Mouse (Mus musculus) MEL (cell line): ENCODE data around the gene Aplp2. TPM values are rescaled to one million over a fixed set of nuclear protein-coding genes. Genes with fewer than 3 reads are reported as not detected.

Experiments used
- DNase-seq: peaks from one replicate; pipeline ENCODE4 v3.0.0; 2011; ENCODE audit warnings: low read depth, low spot score
- H3K27ac ChIP-seq: 2 replicates; pipeline ENCODE4 v1.5.1; 2012; ENCODE audit warnings: low read depth, mild to moderate bottlenecking, control low read depth, low read length, moderate library complexity; ENCODE audit not compliant: control insufficient read depth
- H3K27me3 ChIP-seq, 2 experiments: fragments of 150-350 bp in 1 of 2; sonication (generic) in 1 of 2; 2 replicates each; pipeline ENCODE4 v1.6.1; 2012; ENCODE audit warnings: low read length in 2 of 2, mild to moderate bottlenecking in 2 of 2, improper control_type of control experiment in 1 of 2, moderate library complexity in 1 of 2; ENCODE audit not compliant: insufficient read depth in 2 of 2, control insufficient read depth in 1 of 2
- H3K36me3 ChIP-seq, 2 experiments: 2 replicates each; pipeline ENCODE4 v1.6.1; 2012 to 2014; ENCODE audit warnings: low read length in 2 of 2, improper control_type of control experiment in 1 of 2, inconsistent platforms in 1 of 2, mild to moderate bottlenecking in 1 of 2; ENCODE audit not compliant: insufficient read depth in 2 of 2, control insufficient read depth in 1 of 2
- H3K4me1 ChIP-seq, 2 experiments: fragments of 150-350 bp in 1 of 2; sonication (generic) in 1 of 2; 2 replicates each; pipeline ENCODE4 v1.6.1; 2012; ENCODE audit warnings: low read length in 2 of 2, improper control_type of control experiment in 1 of 2, mild to moderate bottlenecking in 1 of 2; ENCODE audit not compliant: insufficient read depth in 2 of 2, control insufficient read depth in 1 of 2
- H3K4me3 ChIP-seq, 2 experiments: fragments of 150-350 bp in 1 of 2; sonication (generic) in 1 of 2; 2 replicates each; pipeline ENCODE4 v1.5.1; 2012; ENCODE audit warnings: low read depth in 2 of 2, low read length in 2 of 2, mild to moderate bottlenecking in 2 of 2, moderate library complexity in 2 of 2, control low read depth in 1 of 2, improper control_type of control experiment in 1 of 2; ENCODE audit not compliant: control insufficient read depth in 1 of 2, insufficient read depth in 1 of 2
- H3K79me2 ChIP-seq: 2 replicates; pipeline ENCODE4 v1.6.1; 2012; ENCODE audit warnings: mild to moderate bottlenecking, low read length, moderate library complexity; ENCODE audit not compliant: control insufficient read depth, poor library complexity, insufficient read depth
- H3K9ac ChIP-seq: 2 replicates; pipeline ENCODE4 v1.6.1; 2012; ENCODE audit warnings: low read depth, mild to moderate bottlenecking, control low read depth, low read length, moderate library complexity; ENCODE audit not compliant: control insufficient read depth, poor library complexity, severe bottlenecking
- H3K9me3 ChIP-seq: fragments of 150-350 bp; sonication (generic); replicated peaks from 2 replicates; pipeline ENCODE4 v1.6.1; 2012; ENCODE audit warnings: mild to moderate bottlenecking, low read length, improper control_type of control experiment, moderate library complexity; ENCODE audit not compliant: insufficient read depth
- BHLHE40 ChIP-seq: IDR thresholded peaks from 2 replicates; pipeline ENCODE4 v1.6.1; 2012; ENCODE audit warnings: low read depth, mild to moderate bottlenecking, inconsistent platforms, low read length, improper control_type of control experiment, borderline replicate concordance
- CTCF ChIP-seq, 3 experiments: IDR thresholded peaks in 2 of 3; conservative IDR thresholded peaks in 1 of 3; 2 replicates each; pipeline ENCODE4 v1.5.1; 2011 to 2012; ENCODE audit warnings: low read length in 3 of 3, low read depth in 2 of 3, mild to moderate bottlenecking in 2 of 3, improper control_type of control experiment in 1 of 3, inconsistent platforms in 1 of 3, mixed read lengths in 1 of 3, moderate library complexity in 1 of 3; ENCODE audit not compliant: control insufficient read depth in 1 of 3, insufficient read depth in 1 of 3, poor library complexity in 1 of 3, severe bottlenecking in 1 of 3
- EP300 ChIP-seq, 2 experiments: IDR thresholded peaks; 2 replicates each; pipeline ENCODE4 v1.6.1; 2011; ENCODE audit warnings: improper control_type of control experiment in 2 of 2, low read length in 2 of 2, low read depth in 1 of 2, mild to moderate bottlenecking in 1 of 2
- ETS1 ChIP-seq: IDR thresholded peaks from 2 replicates; pipeline ENCODE4 v1.6.1; 2012; ENCODE audit warnings: low read depth, mild to moderate bottlenecking, inconsistent platforms, low read length, improper control_type of control experiment, moderate library complexity
- GABPA ChIP-seq: IDR thresholded peaks from 2 replicates; pipeline ENCODE4 v1.6.1; 2012; ENCODE audit warnings: low read depth, mild to moderate bottlenecking, inconsistent platforms, low read length, improper control_type of control experiment, moderate library complexity
- GATA1 ChIP-seq: IDR thresholded peaks from 2 replicates; pipeline ENCODE4 v1.6.1; 2011; ENCODE audit warnings: low read depth, low read length, improper control_type of control experiment
- HCFC1 ChIP-seq: IDR thresholded peaks from 2 replicates; pipeline ENCODE4 v1.6.1; 2012; ENCODE audit warnings: low read depth, mild to moderate bottlenecking, inconsistent platforms, low read length, improper control_type of control experiment, moderate library complexity
- JUND ChIP-seq: IDR thresholded peaks from 2 replicates; pipeline ENCODE4 v1.6.1; 2011; ENCODE audit warnings: low read depth, mild to moderate bottlenecking, improper control_type of control experiment, low read length
- MAFK ChIP-seq: IDR thresholded peaks from 2 replicates; pipeline ENCODE4 v1.6.1; 2011; ENCODE audit warnings: low read depth, mild to moderate bottlenecking, low read length, improper control_type of control experiment, borderline replicate concordance
- MAZ ChIP-seq: IDR thresholded peaks from 2 replicates; pipeline ENCODE4 v1.6.1; 2012; ENCODE audit warnings: low read depth, mild to moderate bottlenecking, inconsistent platforms, low read length, improper control_type of control experiment
- MEF2A ChIP-seq: IDR thresholded peaks from 2 replicates; pipeline ENCODE4 v1.6.1; 2014; ENCODE audit warnings: low read depth, mild to moderate bottlenecking, inconsistent platforms, low read length, improper control_type of control experiment; ENCODE audit not compliant: poor library complexity, insufficient replicate concordance, severe bottlenecking; ENCODE audit errors: extremely low read depth
- MXI1 ChIP-seq: IDR thresholded peaks from 2 replicates; pipeline ENCODE4 v1.6.1; 2011; ENCODE audit warnings: mild to moderate bottlenecking, low read depth, low read length, improper control_type of control experiment
- MYB ChIP-seq: IDR thresholded peaks from 2 replicates; pipeline ENCODE4 v1.6.1; 2011; ENCODE audit warnings: mild to moderate bottlenecking, low read depth, low read length, improper control_type of control experiment
- MYC ChIP-seq: IDR thresholded peaks from 2 replicates; pipeline ENCODE4 v1.6.1; 2011; ENCODE audit warnings: low read depth, mild to moderate bottlenecking, low read length, improper control_type of control experiment, moderate library complexity
- NRF1 ChIP-seq: IDR thresholded peaks from 2 replicates; pipeline ENCODE4 v1.6.1; 2014; ENCODE audit warnings: low read depth, mild to moderate bottlenecking, inconsistent platforms, low read length, improper control_type of control experiment, moderate library complexity; ENCODE audit not compliant: poor library complexity, insufficient read depth, severe bottlenecking
- POLR2A ChIP-seq, 2 experiments: IDR thresholded peaks; 2 replicates each; pipeline ENCODE4 v1.6.1; 2011 to 2012; ENCODE audit warnings: low read length in 2 of 2, mild to moderate bottlenecking in 2 of 2, control low read depth in 1 of 2, improper control_type of control experiment in 1 of 2, low read depth in 1 of 2, moderate library complexity in 1 of 2; ENCODE audit not compliant: control insufficient read depth in 1 of 2, insufficient read depth in 1 of 2, poor library complexity in 1 of 2
- POLR2AphosphoS2 ChIP-seq: IDR thresholded peaks from 2 replicates; pipeline ENCODE4 v1.6.1; 2011; ENCODE audit warnings: low read length, improper control_type of control experiment
- RCOR1 ChIP-seq: IDR thresholded peaks from 2 replicates; pipeline ENCODE4 v1.6.1; 2012; ENCODE audit warnings: low read depth, mild to moderate bottlenecking, inconsistent platforms, low read length, improper control_type of control experiment
- SIN3A ChIP-seq: IDR thresholded peaks from 2 replicates; pipeline ENCODE4 v1.6.1; 2012; ENCODE audit warnings: low read length, improper control_type of control experiment, inconsistent platforms
- TAL1 ChIP-seq: IDR thresholded peaks from 2 replicates; pipeline ENCODE4 v1.6.1; 2012; ENCODE audit warnings: mild to moderate bottlenecking, inconsistent platforms, low read length, moderate library complexity, mixed read lengths
- TBP ChIP-seq: IDR thresholded peaks from 2 replicates; pipeline ENCODE4 v1.8.0; 2011; ENCODE audit warnings: low read depth, low read length, improper control_type of control experiment
- TCF12 ChIP-seq: IDR thresholded peaks from 2 replicates; pipeline ENCODE4 v1.6.1; 2014; ENCODE audit warnings: low read depth, mild to moderate bottlenecking, inconsistent platforms, low read length, improper control_type of control experiment, moderate library complexity
- UBTF ChIP-seq: IDR thresholded peaks from 2 replicates; pipeline ENCODE4 v1.6.1; 2012; ENCODE audit warnings: low read depth, mild to moderate bottlenecking, inconsistent platforms, low read length, improper control_type of control experiment, moderate library complexity, borderline replicate concordance; ENCODE audit not compliant: insufficient read depth
- USF1 ChIP-seq: IDR thresholded peaks from 2 replicates; pipeline ENCODE4 v1.6.1; 2014; ENCODE audit warnings: low read depth, mild to moderate bottlenecking, inconsistent platforms, low read length, improper control_type of control experiment, moderate library complexity
- USF2 ChIP-seq, 2 experiments: IDR thresholded peaks; 2 replicates each; pipeline ENCODE4 v1.6.1; 2011 to 2012; ENCODE audit warnings: improper control_type of control experiment in 2 of 2, low read length in 2 of 2, borderline replicate concordance in 1 of 2, inconsistent platforms in 1 of 2, low read depth in 1 of 2, mild to moderate bottlenecking in 1 of 2; ENCODE audit not compliant: insufficient read depth in 1 of 2
- ZC3H11A ChIP-seq: IDR thresholded peaks from 2 replicates; pipeline ENCODE4 v1.6.1; 2012; ENCODE audit warnings: low read depth, mild to moderate bottlenecking, inconsistent platforms, low read length, improper control_type of control experiment
- ZKSCAN1 ChIP-seq: IDR thresholded peaks from 2 replicates; pipeline ENCODE4 v1.6.1; 2012; ENCODE audit warnings: low read depth, mild to moderate bottlenecking, inconsistent platforms, low read length, improper control_type of control experiment, moderate library complexity
- ZMIZ1 ChIP-seq: IDR thresholded peaks from 2 replicates; pipeline ENCODE4 v1.6.1; 2012; ENCODE audit warnings: low read depth, mild to moderate bottlenecking, inconsistent platforms, low read length, improper control_type of control experiment, moderate library complexity
- polyA plus RNA-seq, 2 experiments: library from polyadenylated mRNA; stranded (reverse) in 1 of 2; unstranded in 1 of 2; fragments of >175 nt in 1 of 2; fragments of >200 nt in 1 of 2; gene quantifications; 2 replicates each; pipeline versions ENCODE4 v1.2.1 to v1.2.4; 2012; ENCODE audit warnings: low replicate concordance in 2 of 2, low read depth in 1 of 2; ENCODE audit not compliant: insufficient read length in 2 of 2, insufficient read depth in 1 of 2, missing spikeins in 1 of 2
- total RNA-seq: library from RNA; depleted of rRNA; stranded (reverse); fragments of 300-350 nt; gene quantifications from 2 replicates; pipeline ENCODE4 v1.2.3, GENCODE M21; 2012

The Aplp2 gene
- total and polyA plus RNA-seq, 3 experiments: 37.6 to 60.6 TPM; not detected in 1

- H3K4me3 ChIP-seq: peak overlapping the region; percentile 39 to 89
- peak overlapping the region; percentile 99 for H3K27ac ChIP-seq
- H3K36me3 ChIP-seq: peaks cover 0 to 25% of the 10 kb centered on the region in 2 experiments; a peak in 2 of 4 replicates
- H3K27me3 ChIP-seq: no peaks in the 10 kb centered on the region
- TF ChIP-seq ZMIZ1 (0 out of 2 replicates have a peak, but pooled peaks have one; percentile 14), ETS1 (peak; percentile 99), MAFK (peak; percentile 92), CTCF (IDR thresholded peaks at IDR 0.05 in 2 of 3, conservative IDR thresholded peaks at IDR 0.05 in 1 of 3; ENCODE audit: control insufficient read depth in 1 of 3, insufficient read depth in 1 of 3, low read depth in 2 of 3, low read length in 3 of 3, poor library complexity in 1 of 3, severe bottlenecking in 1 of 3) (no peak), MYB (peak; percentile 44; the same call in 1 of the 2 replicates), ZKSCAN1 (no peak), HCFC1 (peak; percentile 60; the same call in 1 of the 2 replicates), TBP (peak; percentile 87), BHLHE40 (peak; percentile 83), TAL1 (peak; percentile 91), EP300 (IDR thresholded peaks at IDR 0.05; ENCODE audit: low read depth in 1 of 2, low read length in 2 of 2) (peak; percentile 94 to 97), TCF12 (peak; percentile 94), MXI1 (peak; percentile 84), USF2 (IDR thresholded peaks at IDR 0.05; ENCODE audit: borderline replicate concordance in 1 of 2, insufficient read depth in 1 of 2, low read depth in 1 of 2, low read length in 2 of 2) (no peak), SIN3A (peak; percentile 94), GATA1 (peak; percentile 99), MYC (peak; percentile 85), USF1 (no peak), RCOR1 (peak; percentile 97)
- TF ChIP-seq, all 39 proteins: peak for 15
- peaks cover 15 to 25% of the 10 kb centered on the region in 2 experiments for H3K4me1 ChIP-seq
- H3K9me3 ChIP-seq: no peaks in the 10 kb centered on the region
- peaks cover 1% of the 10 kb centered on the region; the same call in 1 of the 2 replicates for H3K79me2 ChIP-seq
- H3K9ac ChIP-seq: peak overlapping the region; percentile 43; the same call in 1 of the 2 replicates
- peak; percentile 98 for DNase-seq
Observed at GRCm38 (mm10) chr9:31254697-31255004, 43.0 kb upstream of the Aplp2 start.

GRCm38 (mm10) chr9:31253866-31254696 lies 42.5 kb upstream of the Aplp2 start:
- Histone ChIP-seq H3K27ac (peak overlapping the region; percentile 99), H3K79me2 (peaks cover 1% of the 10 kb centered on the region; the same call in 1 of the 2 replicates), H3K4me1 (peaks cover 15 to 20% of the 10 kb centered on the region in 2 experiments), H3K9me3 (no peaks in the 10 kb centered on the region), H3K36me3 (peaks cover 0 to 25% of the 10 kb centered on the region in 2 experiments; a peak in 2 of 4 replicates), H3K27me3 (no peaks in the 10 kb centered on the region), H3K4me3 (peak overlapping the region; percentile 69 to 89), H3K9ac (peak overlapping the region; percentile 72)
- DNase-seq: peak; percentile 70
- TF ChIP-seq HCFC1: no peak
- 0 out of 2 replicates have a peak, but pooled peaks have one; percentile 10 for TF ChIP-seq TCF12
- no peak for TF ChIP-seq USF2 (IDR thresholded peaks at IDR 0.05; ENCODE audit: borderline replicate concordance in 1 of 2, insufficient read depth in 1 of 2, low read depth in 1 of 2, low read length in 2 of 2)
- TF ChIP-seq GABPA: peak; percentile 83; the same call in 1 of the 2 replicates
- no peak for TF ChIP-seq NRF1
- no peak; the same call in 1 of the 2 replicates for TF ChIP-seq MAZ
- TF ChIP-seq JUND: no peak
- peak; percentile 78 for TF ChIP-seq MXI1
- no peak for TF ChIP-seq MEF2A
- no peak for TF ChIP-seq USF1
- TF ChIP-seq ZC3H11A: no peak
- no peak for TF ChIP-seq TAL1
- peak in 1 of 2 experiments; percentile 65; a peak in 2 of 4 replicates for TF ChIP-seq POLR2A (IDR thresholded peaks at IDR 0.05; ENCODE audit: control insufficient read depth in 1 of 2, insufficient read depth in 1 of 2, low read depth in 1 of 2, low read length in 2 of 2, poor library complexity in 1 of 2)
- no peak; the same call in 1 of the 2 replicates for TF ChIP-seq POLR2AphosphoS2
- peak; percentile 55; the same call in 1 of the 2 replicates for TF ChIP-seq ETS1
- TF ChIP-seq UBTF: no peak
- TF ChIP-seq BHLHE40: no peak
